Mouse (Mus musculus) CH12.LX (cell line): Measurements from ENCODE around the gene Necap2.

ENCODE experiments used
- E2F4 ChIP-seq: IDR thresholded peaks from 2 replicates; pipeline ENCODE4 v1.6.1; 2011; ENCODE audit warnings: low read depth, low read length, improper control_type of control experiment; ENCODE audit not compliant: insufficient replicate concordance
- MAX ChIP-seq: IDR thresholded peaks from 2 replicates; pipeline ENCODE4 v1.6.1; 2011; ENCODE audit warnings: low read length, improper control_type of control experiment
- POLR2A ChIP-seq: IDR thresholded peaks from 2 replicates; pipeline ENCODE4 v1.6.1; 2011; ENCODE audit warnings: low read depth, mild to moderate bottlenecking, improper control_type of control experiment, low read length
- SIN3A ChIP-seq: IDR thresholded peaks from 2 replicates; pipeline ENCODE4 v1.6.1; 2012; ENCODE audit warnings: low read length, improper control_type of control experiment, inconsistent platforms

- no peak for TF ChIP-seq POLR2A
- TF ChIP-seq SIN3A, result no peak
- no peak for TF ChIP-seq E2F4
- no peak for TF ChIP-seq MAX
These were observed 14.0 kb downstream of the Necap2 start for GRCm38 (mm10) chr4:141064104-141064659.
